Mouse (Mus musculus): ENCODE data around the gene Fads3. TPM values are rescaled to one million over a fixed set of nuclear protein-coding genes. Genes with fewer than 3 reads are reported as not detected.
A peak's percentile ranks its signal among the peaks of the same experiment; 100 is the strongest.

Fads3 gene
- total RNA-seq, 2 experiments from 2014 or later = 52.8 to 60.4 TPM

- intact Hi-C loops (cut with DNase I) = no loop called here
- no peak for DNase-seq
Observed at GRCm38 (mm10) chr19:10046983-10047382, 5.6 kb downstream of the Fads3 start.

GRCm38 (mm10) chr19:10049533-10049932, 8.2 kb downstream of the Fads3 start:
- no peak for DNase-seq
- intact Hi-C loops (cut with DNase I) = no loop called here

DNA sequence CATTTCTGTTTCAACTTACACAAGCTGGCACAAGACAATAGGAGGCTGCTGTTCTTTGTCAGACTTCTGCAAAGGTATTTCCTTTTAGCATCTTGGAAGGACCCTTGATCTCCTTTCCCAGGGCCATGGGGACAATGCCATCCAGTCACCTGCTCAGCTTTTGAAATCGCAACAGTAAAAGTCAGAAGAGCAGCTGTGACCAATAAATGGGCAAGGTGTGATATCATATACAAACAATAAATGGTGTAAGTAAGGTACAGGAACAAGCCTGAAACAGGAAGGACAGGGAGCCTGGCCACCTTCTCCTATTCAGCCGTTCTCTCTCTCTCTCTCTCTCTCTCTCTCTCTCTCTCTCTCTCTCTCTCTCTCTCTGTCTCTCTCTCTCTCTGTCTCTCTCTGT, 9.1 kb downstream of the Fads3 start:
- intact Hi-C loops (cut with DNase I) = no loop called here
- no peak for DNase-seq

DNA sequence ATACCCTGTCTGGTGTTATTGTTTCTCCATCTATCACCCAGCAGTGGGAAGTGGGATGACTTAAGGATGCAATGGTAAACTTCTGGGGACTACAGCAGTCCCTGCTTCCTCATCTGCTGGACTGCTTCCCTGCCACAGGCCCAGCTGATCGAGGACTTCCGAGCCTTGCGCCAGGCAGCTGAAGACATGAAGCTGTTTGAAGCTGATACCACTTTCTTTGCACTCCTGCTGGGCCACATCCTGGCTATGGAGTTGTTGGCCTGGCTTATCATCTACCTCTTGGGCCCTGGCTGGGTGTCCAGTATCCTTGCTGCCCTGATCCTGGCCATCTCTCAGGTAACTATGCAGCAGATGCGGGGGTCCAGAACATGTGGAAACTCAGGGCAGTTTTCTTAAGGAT, 11.3 kb downstream of the Fads3 start:
- no peak for DNase-seq
- intact Hi-C loops (cut with DNase I) = no loop called here

- no peak for DNase-seq
- intact Hi-C loops (cut with DNase I) = no loop called here
Observed at GRCm38 (mm10) chr19:10053692-10054260, 12.4 kb downstream of the Fads3 start.

DNA sequence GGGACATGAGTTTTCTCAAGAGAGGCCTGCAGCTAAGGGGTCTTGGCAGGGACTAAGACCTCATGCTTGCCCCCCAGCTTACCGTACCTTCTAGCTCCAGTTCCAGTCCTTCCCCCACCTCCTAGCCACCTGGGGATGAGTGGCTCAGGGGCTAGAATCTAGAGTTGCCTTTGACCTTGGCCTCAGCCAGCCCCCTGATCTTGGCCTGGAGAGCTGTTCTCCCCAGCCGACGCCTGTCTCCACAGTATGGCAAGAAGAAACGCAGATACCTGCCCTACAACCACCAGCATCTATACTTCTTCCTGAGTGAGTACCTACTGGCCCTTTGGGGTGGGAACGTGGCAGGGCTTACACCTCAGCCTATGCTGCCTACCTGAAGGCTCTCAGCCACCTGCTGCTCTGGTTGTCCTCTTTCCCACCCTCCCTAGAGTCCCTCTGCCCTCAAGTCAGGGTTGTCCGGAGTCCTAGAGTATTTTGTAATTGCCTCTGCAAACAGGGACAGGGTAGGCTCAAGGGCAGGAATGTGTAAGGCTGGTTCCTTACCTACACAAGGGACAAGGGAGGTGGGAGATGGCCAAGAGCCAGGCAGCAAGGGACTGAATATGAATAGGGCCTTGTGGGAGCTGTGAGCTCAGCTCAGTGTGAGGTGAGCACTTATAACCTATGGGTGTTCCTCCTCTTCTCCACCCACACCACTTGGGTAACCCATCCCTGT, 13.1 kb downstream of the Fads3 start:
- intact Hi-C loops (cut with DNase I) = no loop called here
- no peak for DNase-seq

GRCm38 (mm10) chr19:10055261-10055660, 13.9 kb downstream of the Fads3 start:
- no peak for DNase-seq
- intact Hi-C loops (cut with DNase I) = no loop called here

GRCm38 (mm10) chr19:10055783-10056660, 14.7 kb downstream of the Fads3 start:
- intact Hi-C loops (cut with DNase I) = no loop called here
- no peak for DNase-seq

DNA sequence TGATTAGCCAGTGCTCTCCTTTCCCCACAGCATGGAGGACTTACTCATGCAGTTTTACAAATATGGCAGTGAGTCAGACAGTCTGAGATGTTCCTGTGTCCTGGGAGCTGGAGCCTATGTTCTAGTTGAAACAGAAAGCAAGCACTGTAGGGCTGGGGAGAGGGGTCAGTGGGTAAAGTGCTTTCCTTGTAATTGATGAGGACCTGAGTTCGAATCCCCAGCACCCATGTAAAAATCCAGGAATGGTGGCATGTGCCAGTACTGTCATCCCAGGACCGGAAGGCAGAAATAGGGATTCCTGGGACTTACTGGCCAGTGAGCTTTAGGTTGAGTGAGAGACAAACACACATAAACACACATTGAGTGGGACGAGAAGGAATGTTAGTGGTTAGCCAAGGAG, 15.3 kb downstream of the Fads3 start:
- DNase-seq = no peak
- intact Hi-C loops (cut with DNase I) = no loop called here

GRCm38 (mm10) chr19:10057486-10058351, 16.4 kb downstream of the Fads3 start:
- DNase-seq = no peak
- intact Hi-C loops (cut with DNase I) = no loop called here

DNA sequence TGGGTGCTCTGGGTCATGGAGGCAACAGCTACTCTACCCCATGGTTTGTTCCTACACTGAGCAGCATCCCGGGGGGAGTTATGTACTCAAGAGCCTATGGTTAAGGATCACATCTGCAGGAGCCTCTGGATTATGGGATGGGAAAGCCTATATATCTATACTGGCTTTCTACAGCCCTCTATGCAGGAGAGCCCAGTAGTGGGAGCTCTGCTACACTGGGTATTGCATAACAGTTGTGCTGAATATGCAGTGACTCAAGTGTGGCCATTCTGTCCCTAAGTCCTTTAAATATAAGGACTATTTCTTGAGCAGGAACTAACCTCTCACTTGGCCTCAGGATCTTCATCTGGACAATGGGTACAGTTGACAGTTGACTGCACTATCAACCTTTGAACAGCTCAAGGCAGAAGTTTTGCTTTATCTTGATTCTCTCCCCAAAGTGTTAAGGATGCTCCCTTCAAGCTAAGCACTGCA, 17.0 kb downstream of the Fads3 start:
- DNase-seq = no peak
- intact Hi-C loops (cut with DNase I) = no loop called here

- DNase-seq = no peak
- intact Hi-C loops (cut with DNase I) = no loop called here
Observed at GRCm38 (mm10) chr19:10058876-10059427, 17.6 kb downstream of the Fads3 start.

DNA sequence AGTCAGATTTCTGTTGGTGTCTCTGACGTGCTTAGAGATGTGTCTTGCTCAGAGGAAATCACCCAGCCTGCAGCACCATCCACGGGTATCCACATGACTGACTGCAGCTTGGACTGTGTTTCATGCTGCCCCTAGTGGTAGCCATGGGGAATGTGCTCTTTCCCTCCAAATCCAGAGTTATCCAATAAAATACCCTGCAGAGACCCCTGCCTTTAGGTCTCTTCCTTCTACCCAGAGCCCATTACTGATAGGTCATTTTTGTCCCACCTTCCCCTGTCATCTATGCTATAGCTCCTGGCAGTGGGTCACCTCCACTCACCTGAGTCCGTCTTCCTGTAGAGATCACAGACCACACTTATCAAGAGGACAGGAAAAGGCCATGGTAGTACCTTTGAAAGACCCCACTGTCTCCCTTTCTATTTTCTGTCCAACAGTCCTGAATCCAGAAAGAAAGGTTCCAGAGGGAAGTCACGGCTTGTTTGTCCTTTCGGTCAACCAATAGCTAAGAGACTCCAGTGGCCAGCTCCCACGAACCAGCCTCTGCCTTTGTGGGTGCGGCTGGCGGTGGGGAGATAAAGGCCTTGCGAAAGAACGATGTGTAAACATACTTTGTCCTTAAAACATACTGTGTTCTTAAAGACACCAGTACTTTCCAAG, 18.7 kb downstream of the Fads3 start:
- peak; percentile 44 for DNase-seq
- intact Hi-C loops (cut with DNase I) = no loop called here

GRCm38 (mm10) chr19:10060783-10061590, 19.6 kb downstream of the Fads3 start:
- intact Hi-C loops (cut with DNase I) = no loop called here
- DNase-seq = no peak

GRCm38 (mm10) chr19:10061624-10062023, 20.3 kb downstream of the Fads3 start:
- intact Hi-C loops (cut with DNase I) = no loop called here
- DNase-seq = no peak

DNA sequence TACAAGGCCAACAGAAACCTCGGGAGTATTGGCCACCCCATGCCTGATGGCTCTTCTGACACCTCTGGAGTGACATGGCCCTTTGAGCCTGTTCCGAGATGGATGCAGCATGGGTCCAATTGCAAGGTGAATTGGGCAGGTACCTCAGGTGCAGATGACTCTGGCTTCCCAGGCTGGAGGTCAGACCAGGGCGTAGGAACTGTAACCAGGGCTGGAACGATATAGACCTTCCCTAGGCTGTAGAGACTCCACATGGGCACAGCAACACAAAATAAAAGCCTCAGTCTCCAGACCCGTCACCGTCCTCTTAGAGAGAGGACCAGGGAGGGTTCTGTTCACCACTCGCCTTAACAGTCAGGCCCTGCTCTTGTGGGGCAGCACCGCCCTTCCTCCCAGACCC, 20.9 kb downstream of the Fads3 start:
- intact Hi-C loops (cut with DNase I) = no loop called here
- DNase-seq = no peak

DNA sequence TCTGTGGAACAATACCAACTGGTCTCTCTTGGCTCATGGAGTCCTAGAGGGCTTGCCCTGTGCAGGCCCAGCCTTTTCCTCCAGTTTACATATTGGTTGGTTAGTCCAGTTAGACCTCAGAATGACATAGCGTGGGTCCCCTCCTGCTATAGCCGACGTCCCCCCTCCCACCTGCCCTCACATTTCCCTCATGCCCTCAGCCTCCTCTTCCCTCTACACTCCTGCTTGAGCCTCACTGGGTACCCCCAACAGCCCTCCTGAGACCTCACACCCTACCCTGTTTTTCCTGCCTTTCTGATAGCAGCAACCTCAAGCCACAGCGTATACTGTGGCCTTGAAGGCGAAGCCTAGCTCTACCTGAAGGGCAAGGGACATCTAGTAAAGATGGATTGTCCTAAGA, 21.5 kb downstream of the Fads3 start:
- intact Hi-C loops (cut with DNase I) = no loop called here
- no peak for DNase-seq

DNA sequence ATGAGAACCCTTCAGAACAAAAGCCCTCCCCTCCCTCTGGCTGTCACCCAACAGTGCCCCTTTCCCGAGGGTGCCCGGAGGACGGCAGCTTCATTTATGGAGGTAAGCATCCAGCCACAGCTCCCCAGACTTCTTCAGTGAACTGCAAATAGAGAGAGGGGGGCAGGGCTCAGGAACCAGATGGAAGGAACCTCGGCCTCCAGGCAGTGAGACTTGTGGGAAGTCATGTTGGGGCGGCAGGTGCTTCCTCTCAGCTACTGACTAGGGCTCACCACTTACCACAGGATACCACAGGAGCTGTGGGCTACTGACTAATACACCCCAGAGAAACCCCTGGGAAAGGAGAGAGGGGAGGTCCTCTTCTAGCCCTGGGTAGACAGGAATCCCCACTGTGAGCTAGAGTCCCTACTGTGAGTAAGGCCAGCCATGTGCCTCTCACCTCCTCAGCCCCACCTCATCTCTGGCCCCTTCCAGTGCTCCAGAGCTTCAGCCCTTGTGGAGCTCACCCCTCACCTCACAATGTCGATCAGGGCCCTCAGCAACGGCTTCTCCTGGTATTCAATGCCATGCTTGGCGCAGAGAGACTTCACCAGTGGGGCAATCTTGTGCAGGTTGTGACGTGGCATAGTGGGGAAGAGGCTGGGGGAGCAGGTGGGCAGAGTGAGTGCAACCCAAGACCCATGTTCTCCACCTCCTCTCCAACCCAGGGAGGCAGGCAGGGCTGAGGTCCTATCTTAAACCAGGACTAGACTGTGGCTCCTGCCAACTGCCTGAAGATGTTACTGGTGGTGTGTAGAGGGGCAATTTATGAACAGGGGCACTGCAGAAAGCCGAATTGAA, 23.0 kb downstream of the Fads3 start:
- intact Hi-C loops (cut with DNase I) = no loop called here
- no peak for DNase-seq
